Mouse (Mus musculus): ENCODE results near the gene Tnk1. TPM values are rescaled to one million over a fixed set of nuclear protein-coding genes. Genes with fewer than 3 reads are reported as not detected.

The Tnk1 gene
- polyA plus RNA-seq (2012; rRNA removed), result 0.14 and 0.17 TPM in 2 replicates

- DNase-seq (ENCODE audit: extremely low spot score in 1 of 2, low spot score in 1 of 2), result no peak
Observed at GRCm38 (mm10) chr11:69858113-69858998, at the start of gene Tnk1. Tnk1 (minus strand) TSS chr11:69858730.

DNA sequence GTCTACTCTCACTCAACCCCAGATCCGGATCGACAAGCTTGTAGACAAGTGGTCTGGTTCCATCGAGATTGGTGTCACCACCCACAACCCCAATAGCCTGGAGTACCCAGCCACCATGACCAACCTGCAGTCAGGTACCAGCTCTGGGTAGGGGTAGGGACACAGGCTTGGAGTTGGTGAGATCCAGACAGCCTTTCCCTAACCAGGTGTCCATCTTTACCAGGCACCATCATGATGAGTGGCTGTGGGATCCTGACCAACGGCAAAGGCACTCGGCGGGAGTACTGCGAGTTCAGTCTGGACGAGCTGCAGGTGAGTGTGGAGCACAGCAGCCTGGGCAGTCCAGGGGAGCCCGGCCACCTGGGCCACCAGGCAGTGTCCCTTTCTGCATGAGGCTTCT is 45.8 kb upstream of the Tnk1 start:
- no peak for DNase-seq (ENCODE audit: extremely low spot score in 1 of 2, low spot score in 1 of 2)

- DNase-seq (ENCODE audit: extremely low spot score in 1 of 2, low spot score in 1 of 2), result no peak
Observed at GRCm38 (mm10) chr11:69902972-69903371, 44.4 kb upstream of the Tnk1 start.

GRCm38 (mm10) chr11:69901993-69902392 is 43.5 kb upstream of the Tnk1 start:
- no peak for DNase-seq (ENCODE audit: extremely low spot score in 1 of 2, low spot score in 1 of 2)

- peak; percentile 98 for DNase-seq (ENCODE audit: extremely low spot score in 1 of 2, low spot score in 1 of 2)
Observed at GRCm38 (mm10) chr11:69901406-69901846, 42.9 kb upstream of the Tnk1 start.

GRCm38 (mm10) chr11:69900471-69901405 is 42.2 kb upstream of the Tnk1 start, which contains the start of the genes 2810408A11Rik and Neurl4:
2810408A11Rik (minus strand) TSS chr11:69900987.
Neurl4 (plus strand) TSS chr11:69901072.
- peak; percentile 86 to 93 for DNase-seq (ENCODE audit: extremely low spot score in 1 of 2, low spot score in 1 of 2)

- no peak for DNase-seq (ENCODE audit: extremely low spot score in 1 of 2, low spot score in 1 of 2)
Observed at GRCm38 (mm10) chr11:69899870-69900269, 41.3 kb upstream of the Tnk1 start.

GRCm38 (mm10) chr11:69895291-69895690 is 36.8 kb upstream of the Tnk1 start, which contains the start of gene Acap1:
Acap1 (minus strand) TSS chr11:69895539.
- no peak for DNase-seq (ENCODE audit: extremely low spot score in 1 of 2, low spot score in 1 of 2)

GRCm38 (mm10) chr11:69894671-69895070 is 36.1 kb upstream of the Tnk1 start:
- DNase-seq (ENCODE audit: extremely low spot score in 1 of 2, low spot score in 1 of 2), result no peak

DNA sequence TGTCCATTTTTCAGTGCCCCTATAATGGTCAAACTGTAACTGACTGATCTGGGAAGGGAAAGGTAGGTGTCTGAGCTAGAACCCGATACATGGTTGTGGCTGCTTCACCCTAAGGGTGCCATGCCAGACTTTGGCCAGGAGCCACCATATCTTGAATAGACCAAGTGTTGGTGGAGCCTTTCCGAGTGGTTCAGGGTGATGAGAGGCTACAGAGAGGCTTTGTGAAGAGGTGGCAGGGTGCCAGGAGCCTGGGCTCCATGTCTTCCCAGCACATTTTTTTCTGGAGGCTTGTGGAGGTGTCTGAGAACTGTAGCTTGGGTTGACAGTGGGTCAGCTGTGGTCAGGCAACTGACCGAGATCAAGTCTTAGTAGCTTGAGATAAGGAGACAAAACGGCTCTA is 33.0 kb upstream of the Tnk1 start:
- DNase-seq (ENCODE audit: extremely low spot score in 1 of 2, low spot score in 1 of 2), result peak in 1 of 2 experiments; percentile 20

DNA sequence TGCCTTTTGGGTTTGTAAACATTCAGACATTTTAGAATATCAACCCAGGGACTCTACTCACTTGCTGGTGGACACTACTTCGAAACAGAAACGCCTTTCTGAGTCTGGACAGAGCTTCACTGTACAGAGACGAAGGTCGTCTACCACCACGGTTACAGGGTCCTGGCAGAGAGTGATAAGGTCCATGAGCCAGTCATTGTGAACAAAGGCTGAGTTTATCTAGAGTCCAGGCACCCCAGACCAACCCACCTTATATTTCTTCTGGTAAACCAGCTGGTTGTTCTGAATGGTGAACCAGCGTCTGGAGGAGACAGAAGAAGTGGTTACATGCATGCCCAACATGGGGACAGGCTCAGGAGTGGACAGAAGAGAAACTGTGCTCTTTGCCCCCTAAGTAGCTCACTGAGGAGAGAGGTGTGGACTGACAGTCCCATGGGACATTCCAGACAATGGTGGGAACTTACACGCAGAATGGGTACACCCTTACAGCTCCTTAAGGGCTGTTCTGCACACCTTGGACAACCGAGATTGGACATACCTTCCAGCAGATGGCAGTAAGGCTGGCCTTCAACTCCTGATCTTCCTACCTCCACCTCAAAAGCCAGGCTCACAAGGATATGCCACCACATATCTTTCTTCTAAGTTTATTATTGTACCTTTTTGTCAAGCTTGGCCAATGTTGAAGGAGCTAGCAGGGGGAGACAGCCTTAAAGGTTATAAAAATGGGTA is 28.5 kb upstream of the Tnk1 start:
- no peak for DNase-seq (ENCODE audit: extremely low spot score in 1 of 2, low spot score in 1 of 2)

DNA sequence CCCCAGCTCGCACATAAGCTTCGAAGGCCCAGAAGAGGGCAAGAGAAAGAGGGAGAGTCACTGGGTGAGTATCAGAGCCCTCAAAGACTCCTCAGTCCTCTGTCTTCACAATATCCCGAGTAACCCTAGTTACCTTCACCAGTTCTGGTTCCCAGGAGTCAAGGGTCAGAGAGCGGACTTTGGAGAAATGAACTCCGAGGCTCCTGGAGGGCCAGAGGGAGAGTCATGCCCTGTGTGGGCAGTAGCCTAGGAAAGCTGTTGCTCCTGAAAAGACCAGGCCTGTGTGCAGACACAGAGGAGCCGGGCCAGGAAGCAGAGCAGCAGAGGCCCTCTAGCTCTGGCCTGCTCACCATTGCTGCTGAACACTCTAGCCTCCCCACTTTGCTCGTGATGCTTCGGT is 26.1 kb upstream of the Tnk1 start:
- DNase-seq (ENCODE audit: extremely low spot score in 1 of 2, low spot score in 1 of 2), result no peak

DNA sequence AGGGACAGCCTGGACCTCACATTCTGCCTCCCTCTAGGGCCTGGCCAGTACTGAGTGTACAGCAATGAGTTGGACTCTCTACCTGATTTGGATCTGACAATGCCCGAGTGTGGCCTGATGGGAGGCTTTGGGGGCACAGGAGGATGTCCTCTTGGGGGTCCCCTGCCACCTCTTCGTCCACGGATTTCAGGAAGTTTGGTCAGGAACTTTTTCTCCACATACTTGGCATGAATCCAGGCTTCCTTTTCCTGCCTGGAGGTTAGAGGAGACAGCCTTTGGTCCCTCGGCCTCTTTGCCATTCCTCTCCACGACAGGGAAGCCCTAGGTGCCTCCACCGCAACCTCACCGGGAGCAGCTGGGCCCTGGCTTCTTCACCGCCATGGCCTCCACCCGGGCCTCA is 25.7 kb upstream of the Tnk1 start:
- no peak for DNase-seq (ENCODE audit: extremely low spot score in 1 of 2, low spot score in 1 of 2)

DNA sequence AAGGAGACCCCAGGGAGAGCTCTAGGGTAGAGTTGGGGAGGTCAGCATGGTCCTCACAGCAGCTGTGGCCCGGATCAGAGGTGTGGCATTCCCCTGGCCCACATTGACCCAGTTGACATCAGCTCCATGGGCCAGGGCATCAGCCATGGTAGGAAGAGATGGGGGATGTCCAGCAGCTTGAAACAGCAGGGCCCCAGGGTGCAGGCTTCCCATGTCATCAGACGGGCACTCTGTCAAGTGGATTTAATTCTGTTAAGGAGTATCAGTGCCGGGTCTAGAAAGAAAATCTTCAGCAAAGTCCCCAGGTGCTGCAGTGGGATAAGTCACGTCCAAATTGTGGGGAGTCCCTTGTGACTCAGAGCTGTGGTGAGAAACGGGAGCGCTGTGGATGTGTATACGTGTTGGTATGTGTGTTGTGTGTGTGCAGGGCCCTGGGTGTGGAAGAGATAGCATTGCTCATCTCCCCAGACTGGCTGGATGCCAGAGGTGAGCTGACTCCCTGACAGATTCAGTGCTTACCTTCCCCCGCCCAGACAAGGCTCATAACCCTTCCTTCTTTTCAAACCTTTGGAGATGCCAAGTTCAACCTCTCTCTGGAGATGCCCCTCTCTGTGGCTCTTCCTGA is 25.1 kb upstream of the Tnk1 start:
- DNase-seq (ENCODE audit: extremely low spot score in 1 of 2, low spot score in 1 of 2), result no peak

DNA sequence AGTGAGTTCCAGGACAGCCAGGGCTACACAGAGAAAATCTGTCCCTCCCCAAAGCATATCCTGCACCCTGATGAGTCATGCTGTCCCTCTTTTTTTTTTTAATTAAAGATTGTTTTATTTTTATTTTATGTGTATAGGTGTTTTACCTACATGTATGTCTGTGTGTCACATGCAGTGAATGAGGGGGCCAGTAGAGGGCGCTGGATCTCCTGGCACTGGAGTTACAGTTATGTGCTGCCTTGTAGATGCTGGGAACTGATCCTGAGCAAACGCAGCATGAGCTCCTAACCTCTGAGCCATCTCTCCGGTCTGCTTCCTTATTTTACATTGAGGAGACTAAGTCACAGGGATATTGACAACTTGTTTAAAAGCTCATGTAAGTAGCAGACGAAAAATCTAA is 24.5 kb upstream of the Tnk1 start:
- no peak for DNase-seq (ENCODE audit: extremely low spot score in 1 of 2, low spot score in 1 of 2)

DNA sequence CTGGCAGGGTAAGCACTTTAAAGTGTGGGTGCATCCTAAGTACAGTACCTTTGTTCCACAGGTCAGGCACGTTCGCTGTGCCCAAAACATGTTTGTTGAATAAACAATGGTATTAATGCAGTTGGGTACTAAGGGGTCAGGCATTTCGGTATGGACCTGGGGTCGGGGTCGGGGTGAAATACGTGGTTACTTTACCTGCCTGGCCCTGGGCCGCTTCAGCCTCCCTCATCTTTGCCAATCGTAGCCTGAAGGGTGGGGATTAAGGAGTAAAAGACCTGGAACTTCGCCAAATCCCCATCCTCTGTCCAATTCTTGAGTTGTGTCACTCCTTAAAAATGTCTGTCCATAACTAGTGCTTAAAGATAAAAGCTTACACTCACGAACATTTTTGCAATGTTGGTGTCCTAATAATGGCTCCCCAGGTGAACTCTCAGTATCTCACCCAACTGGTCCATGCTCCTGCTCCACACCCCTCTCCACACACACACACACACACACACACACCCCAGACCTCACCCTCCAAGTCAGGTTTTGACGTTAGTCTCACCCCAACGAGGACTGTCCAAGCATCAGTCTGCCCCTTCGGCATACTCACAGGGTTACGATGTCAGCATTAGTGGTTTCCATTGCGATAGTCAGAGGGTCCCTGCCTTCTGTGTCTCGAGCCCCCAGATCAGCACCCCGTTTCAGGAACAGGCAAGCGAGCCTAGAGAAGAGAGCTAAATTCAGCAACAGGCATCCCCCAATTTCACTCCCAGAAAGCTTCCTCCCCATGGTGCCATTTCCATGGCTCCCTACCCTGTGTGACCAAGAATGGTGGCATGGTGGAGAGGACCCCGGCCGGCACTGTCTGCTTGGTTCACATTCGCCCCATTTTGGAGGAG is 23.5 kb upstream of the Tnk1 start:
- no peak for DNase-seq (ENCODE audit: extremely low spot score in 1 of 2, low spot score in 1 of 2)

GRCm38 (mm10) chr11:69880853-69881603 is 22.5 kb upstream of the Tnk1 start, which contains the start of gene Kctd11:
Kctd11 (minus strand) TSS chr11:69881406.
- DNase-seq (ENCODE audit: extremely low spot score in 1 of 2, low spot score in 1 of 2), result peak in 1 of 2 experiments; percentile 64

- peak in 1 of 2 experiments; percentile 47 for DNase-seq (ENCODE audit: extremely low spot score in 1 of 2, low spot score in 1 of 2)
Observed at GRCm38 (mm10) chr11:69880506-69880852, 21.9 kb upstream of the Tnk1 start.
